Mouse (Mus musculus) embryonic facial prominence, embryonic 11.5 days (tissue): Measurements from ENCODE around the gene Ube2q1. TPM values are rescaled to one million over a fixed set of nuclear protein-coding genes. Genes with fewer than 3 reads are reported as not detected.
A peak's percentile ranks its signal among the peaks of the same experiment; 100 is the strongest.

ENCODE experiments used
- ATAC-seq: fragments of 200-750 bp; cut with Nextera tagmentation; replicated peaks from 2 replicates; pipeline ENCODE4 v1.8.0; 2017; ENCODE audit warnings: low read depth; ENCODE audit not compliant: insufficient number of reproducible peaks, low FRiP score, low TSS enrichment
- DNase-seq: peaks from one replicate; pipeline ENCODE4 v3.0.0-alpha.2; 2015; ENCODE audit warnings: low spot score
- H3K27ac ChIP-seq: fragments of 300-500 bp; sonication (generic); replicated peaks from 2 replicates; pipeline ENCODE4 v1.5.1; 2014; ENCODE audit warnings: mild to moderate bottlenecking, low read depth, low read length, control low read depth
- H3K27me3 ChIP-seq: fragments of 300-500 bp; sonication (generic); 2 replicates; pipeline ENCODE4 v1.6.1; 2014; ENCODE audit warnings: mild to moderate bottlenecking, low read length, moderate library complexity, mixed read lengths; ENCODE audit not compliant: control insufficient read depth, insufficient read depth
- H3K36me3 ChIP-seq: fragments of 300-500 bp; sonication (generic); replicated peaks from 2 replicates; pipeline ENCODE4 v1.6.1; 2014; ENCODE audit warnings: low read depth, mild to moderate bottlenecking, low read length, moderate library complexity, mixed read lengths; ENCODE audit not compliant: control insufficient read depth, insufficient read depth
- H3K4me1 ChIP-seq: fragments of 300-500 bp; sonication (generic); 2 replicates; pipeline ENCODE4 v1.6.1; 2014; ENCODE audit warnings: low read length, mixed read lengths; ENCODE audit not compliant: control insufficient read depth, insufficient read depth
- H3K4me2 ChIP-seq: fragments of 300-500 bp; sonication (generic); 2 replicates; pipeline ENCODE4 v1.6.1; 2014; ENCODE audit warnings: low read depth, mild to moderate bottlenecking, control low read depth, low read length, moderate library complexity
- H3K4me3 ChIP-seq: fragments of 300-500 bp; sonication (generic); 2 replicates; pipeline ENCODE4 v1.5.1; 2014; ENCODE audit warnings: low read depth, low read length, control low read depth
- H3K9ac ChIP-seq: fragments of 300-500 bp; sonication (generic); replicated peaks from 2 replicates; pipeline ENCODE4 v1.6.1; 2014; ENCODE audit warnings: mild to moderate bottlenecking, control low read depth, low read length
- H3K9me3 ChIP-seq: fragments of 300-500 bp; sonication (generic); replicated peaks from 2 replicates; pipeline ENCODE4 v1.6.1; 2016; ENCODE audit warnings: mild to moderate bottlenecking, low read length, inconsistent platforms, mixed read lengths; ENCODE audit not compliant: control insufficient read depth
- WGBS: fragments of 180-500 bp; shearing (Covaris S2); extraction: QIAGEN DNeasy Blood & Tissue Kit; methylation state at CpG from one replicate; pipeline ENCODE4 v1.1.7; 2014; 5-methylcytosine and 5-hydroxymethylcytosine counted together
- polyA plus RNA-seq: library from polyadenylated mRNA; unstranded; fragments of >200 nt; fragmentation: Nextera tagmentation; extraction: Ambion mirVana; gene quantifications from 2 replicates; pipeline ENCODE4 v1.2.1, GENCODE M21; 2014

Ube2q1 gene
- polyA plus RNA-seq, 1 experiment from 2014 or later = 24.0 TPM

DNA sequence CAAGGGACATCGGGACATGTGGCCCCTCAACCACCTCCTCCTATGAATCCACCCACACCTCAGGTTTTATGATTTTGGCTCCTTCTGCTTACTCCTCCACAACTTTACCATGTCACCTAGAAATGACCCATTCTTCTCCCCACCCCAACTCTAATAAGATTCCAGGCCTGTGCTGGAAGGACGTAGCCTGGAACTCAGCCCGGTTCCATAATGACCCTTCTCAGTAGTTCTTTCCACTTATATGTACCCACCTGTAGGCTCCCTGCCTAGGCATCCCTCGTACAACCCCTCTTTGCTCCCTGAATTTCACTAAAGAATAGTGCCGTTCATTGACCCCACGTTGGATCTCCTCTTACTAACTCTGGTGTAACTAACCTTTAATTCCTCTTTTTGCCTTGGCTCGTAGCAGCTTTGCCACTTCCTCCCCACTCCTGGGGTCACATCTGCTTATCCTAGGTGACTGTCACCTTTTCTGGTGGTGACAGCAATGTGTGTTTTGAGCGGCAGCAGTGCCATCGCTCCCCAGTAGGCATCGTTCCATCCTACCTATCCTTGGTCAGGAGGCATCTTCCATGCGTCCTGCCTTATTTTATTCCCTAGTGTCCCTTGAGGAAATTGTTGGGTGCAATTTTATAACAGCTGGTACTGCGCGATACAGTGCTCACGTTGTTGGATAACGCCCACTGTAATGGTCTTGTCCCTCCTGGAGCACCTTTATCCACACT is 982 bp downstream of the Ube2q1 start:
- Histone ChIP-seq H3K27me3 (no peaks in the 10 kb centered on the region), H3K36me3 (peaks cover 6% of the 10 kb centered on the region), H3K4me2 (peak overlapping the region; percentile 89), H3K9me3 (no peaks in the 10 kb centered on the region), H3K4me1 (peaks cover 3% of the 10 kb centered on the region; the same call in 1 of the 2 replicates), H3K4me3 (peak overlapping the region; percentile 99), H3K9ac (peak overlapping the region; percentile 99), H3K27ac (peak overlapping the region; percentile 93; the same call in 1 of the 2 replicates)
- 51% methylated on average over 15 of the region's 15 CpGs for WGBS
- ATAC-seq (no peak), DNase-seq (no peak)

DNA sequence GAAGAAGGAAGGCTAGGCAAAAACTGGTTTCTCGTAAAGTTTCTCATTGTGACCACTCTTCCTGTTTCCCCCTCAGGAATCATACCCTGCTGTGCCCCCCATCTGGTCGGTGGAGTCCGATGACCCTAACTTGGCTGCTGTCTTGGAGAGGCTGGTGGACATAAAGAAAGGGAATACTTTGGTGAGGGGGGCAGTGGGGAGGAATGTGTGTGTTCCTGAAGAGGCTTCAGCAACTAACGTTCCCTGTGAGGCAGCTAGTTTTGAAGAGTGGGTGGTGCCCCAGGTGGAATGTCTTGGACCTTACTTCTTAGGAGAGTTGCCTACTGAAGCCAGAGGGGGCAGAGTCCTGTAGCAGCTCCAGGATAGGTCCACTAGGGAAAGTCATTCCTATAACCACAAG is 2.6 kb downstream of the Ube2q1 start:
- no peak for ATAC-seq

DNA sequence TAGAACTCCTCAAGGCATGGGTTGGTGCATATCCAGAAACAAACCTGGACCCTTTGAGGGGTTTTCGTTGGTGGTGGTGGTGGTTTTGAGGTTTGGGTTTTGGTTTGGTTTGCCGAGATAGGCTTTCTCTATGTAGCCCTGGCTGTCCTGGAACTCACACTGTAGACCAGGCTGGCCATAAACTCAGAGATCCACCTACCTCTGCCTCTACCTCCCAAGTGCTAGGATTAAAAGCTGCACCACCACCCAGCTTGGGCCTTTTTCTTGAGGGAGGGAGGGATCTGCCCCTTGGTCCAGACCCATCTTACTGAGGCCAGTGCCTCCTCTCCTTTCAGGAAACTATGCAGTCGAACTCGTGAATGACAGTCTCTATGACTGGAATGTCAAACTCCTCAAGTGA is 6.7 kb downstream of the Ube2q1 start:
- Histone ChIP-seq H3K27ac (no peak overlapping the region), H3K9me3 (no peaks in the 10 kb centered on the region), H3K27me3 (no peaks in the 10 kb centered on the region), H3K4me3 (no peak overlapping the region), H3K4me2 (no peak overlapping the region), H3K36me3 (peaks cover 28% of the 10 kb centered on the region), H3K9ac (no peak overlapping the region), H3K4me1 (no peaks in the 10 kb centered on the region)
- WGBS = 86% methylated on average over 4 of the region's 4 CpGs
- ATAC-seq (no peak), DNase-seq (no peak)

More for the DNA sequence above, 2.6 kb downstream of the Ube2q1 start:
- H3K36me3 ChIP-seq = peaks cover 15% of the 10 kb centered on the region
- no peak overlapping the region for H3K4me3 ChIP-seq
- no peaks in the 10 kb centered on the region for H3K9me3 ChIP-seq
- no peak overlapping the region for H3K9ac ChIP-seq
- WGBS = 84% methylated on average over 4 of the region's 4 CpGs
- peaks cover 3% of the 10 kb centered on the region; the same call in 1 of the 2 replicates for H3K4me1 ChIP-seq
- H3K27me3 ChIP-seq = no peaks in the 10 kb centered on the region
- H3K27ac ChIP-seq = no peak overlapping the region
- no peak overlapping the region for H3K4me2 ChIP-seq
- no peak for DNase-seq

DNA sequence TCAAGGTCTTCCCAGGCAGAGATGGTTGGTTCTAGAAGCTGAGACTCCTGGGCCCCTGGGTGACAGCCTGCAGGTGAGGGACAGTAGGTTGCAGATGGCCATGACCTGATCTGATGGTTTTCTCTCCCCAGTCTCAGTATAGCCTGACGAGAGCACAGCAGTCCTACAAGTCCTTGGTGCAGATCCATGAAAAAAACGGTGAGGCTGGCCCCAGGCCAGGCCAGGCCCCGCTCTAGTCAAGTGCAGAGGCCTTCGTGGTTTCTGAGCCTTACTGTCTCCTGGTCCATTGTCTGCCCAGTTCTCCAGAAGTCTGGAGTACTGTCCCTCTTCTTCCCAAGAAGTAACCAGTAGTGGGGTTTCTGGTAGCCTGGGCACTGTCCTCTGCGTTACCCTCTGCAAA is 8.2 kb downstream of the Ube2q1 start:
- H3K27ac ChIP-seq = no peak overlapping the region
- H3K9me3 ChIP-seq = no peaks in the 10 kb centered on the region
- DNase-seq (no peak), ATAC-seq (no peak)
- no peak overlapping the region for H3K4me2 ChIP-seq
- 93% methylated on average over 5 of the region's 5 CpGs for WGBS
- H3K4me3 ChIP-seq = no peak overlapping the region
- H3K36me3 ChIP-seq = peaks cover 24% of the 10 kb centered on the region
- no peak overlapping the region for H3K9ac ChIP-seq
- no peaks in the 10 kb centered on the region for H3K4me1 ChIP-seq
- H3K27me3 ChIP-seq = no peaks in the 10 kb centered on the region

DNA sequence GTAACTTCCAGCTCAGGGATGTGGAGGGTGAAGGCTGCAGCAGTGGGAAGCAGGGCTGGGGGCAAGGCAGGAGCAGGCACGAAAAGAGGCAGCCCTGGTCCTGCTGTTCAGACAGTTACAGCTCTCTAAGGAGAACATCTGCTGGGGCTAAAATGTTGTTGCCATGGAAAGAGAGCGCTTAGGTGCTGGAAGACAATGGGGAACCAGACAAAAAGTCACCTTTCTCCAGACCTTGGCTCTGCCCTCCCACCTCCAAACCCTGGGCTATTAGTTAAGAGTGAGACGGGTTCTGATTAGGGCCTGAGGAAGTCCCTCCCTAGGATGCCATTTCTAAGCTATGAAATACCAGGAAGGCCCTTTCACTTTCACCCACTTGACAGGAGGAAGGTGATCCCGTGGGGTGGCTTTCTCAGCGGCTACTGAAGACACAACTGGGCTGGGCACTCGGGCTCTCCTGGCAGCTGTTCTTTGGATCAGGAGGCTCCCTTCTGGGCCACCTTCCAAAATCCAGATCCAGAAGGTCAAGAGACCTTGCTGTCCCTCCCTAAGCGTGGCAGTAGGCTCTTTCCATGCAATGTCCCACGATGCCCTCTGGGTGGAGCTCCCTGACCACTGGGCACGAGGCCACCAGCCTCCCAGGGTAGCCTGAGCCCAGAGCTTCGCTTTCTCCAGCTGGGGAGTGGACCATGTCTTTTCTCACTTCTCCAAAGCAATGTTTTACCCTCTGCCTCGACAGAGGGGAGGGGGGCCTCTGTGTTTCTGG is 11.8 kb downstream of the Ube2q1 start:
- Histone ChIP-seq H3K27ac (no peak overlapping the region), H3K9me3 (no peaks in the 10 kb centered on the region), H3K27me3 (no peaks in the 10 kb centered on the region), H3K4me2 (no peak overlapping the region), H3K9ac (no peak overlapping the region), H3K36me3 (peaks cover 17% of the 10 kb centered on the region), H3K4me3 (no peak overlapping the region), H3K4me1 (no peaks in the 10 kb centered on the region)
- DNase-seq = peak; percentile 66
- WGBS = 29% methylated on average over 11 of the region's 11 CpGs
- ATAC-seq = 0 out of 2 replicates have a peak, but pooled peaks have one; percentile 5

DNA sequence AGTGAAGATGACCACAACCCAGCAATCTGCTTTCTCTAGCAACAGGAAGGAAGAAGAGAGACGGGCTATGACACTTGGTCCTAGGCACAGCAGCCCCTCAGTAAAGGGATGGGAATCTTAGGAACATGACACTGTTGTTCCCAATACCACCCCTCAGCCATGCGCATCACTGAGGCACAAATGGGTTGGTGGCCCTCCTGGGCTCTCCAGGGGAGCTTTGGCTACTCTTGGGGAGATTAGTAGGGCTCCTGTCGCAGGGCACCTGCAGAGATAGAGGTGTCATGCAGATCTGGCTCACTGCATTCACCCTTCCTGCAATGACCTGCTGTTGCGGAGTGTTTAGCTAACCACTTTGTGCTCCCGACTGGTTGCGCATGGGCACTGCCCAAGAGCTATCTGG is 12.9 kb downstream of the Ube2q1 start:
- Histone ChIP-seq H3K4me3 (no peak overlapping the region), H3K4me1 (no peaks in the 10 kb centered on the region), H3K27ac (no peak overlapping the region), H3K27me3 (no peaks in the 10 kb centered on the region), H3K36me3 (peaks cover 11% of the 10 kb centered on the region), H3K9ac (no peak overlapping the region), H3K9me3 (no peaks in the 10 kb centered on the region), H3K4me2 (no peak overlapping the region)
- WGBS = 82% methylated on average over 6 of the region's 6 CpGs
- no peak for ATAC-seq
- no peak for DNase-seq

DNA sequence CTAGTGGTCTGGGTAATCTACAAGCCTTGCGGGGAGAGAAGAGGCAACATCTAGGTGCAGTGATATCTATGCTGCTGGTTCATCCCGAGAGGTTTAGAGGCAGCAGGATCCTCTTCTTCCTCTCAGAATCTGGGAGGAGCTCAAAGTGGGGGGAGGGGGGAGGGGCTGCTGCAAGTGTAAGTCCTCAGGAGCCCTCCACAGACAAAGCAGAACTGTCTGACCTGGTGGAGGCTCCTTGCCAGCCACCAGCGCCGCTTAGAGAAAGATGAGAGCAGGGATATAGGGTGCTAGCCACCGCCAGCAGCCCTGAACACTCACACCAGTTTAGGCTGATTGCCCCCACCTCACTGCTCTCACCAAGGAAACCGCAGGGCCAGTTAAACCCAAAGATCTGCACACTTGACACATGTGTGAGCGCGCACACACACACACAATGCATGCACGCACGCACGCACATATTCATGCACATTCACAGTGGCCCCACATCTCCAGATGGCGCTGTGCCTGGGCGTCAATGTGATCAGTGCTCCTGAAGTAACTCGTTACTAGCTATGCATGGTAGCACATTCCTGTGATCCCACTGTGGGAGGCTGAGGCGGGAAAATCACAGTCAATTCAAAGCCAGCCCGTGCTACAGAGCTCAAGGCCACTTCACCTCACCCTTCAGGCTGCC is 15.4 kb downstream of the Ube2q1 start:
- H3K4me1 ChIP-seq = no peaks in the 10 kb centered on the region
- ATAC-seq (no peak), DNase-seq (no peak)
- no peak overlapping the region for H3K4me3 ChIP-seq
- no peaks in the 10 kb centered on the region for H3K9me3 ChIP-seq
- no peak overlapping the region for H3K9ac ChIP-seq
- 78% methylated on average over 16 of the region's 16 CpGs for WGBS
- H3K27me3 ChIP-seq = no peaks in the 10 kb centered on the region
- no peak overlapping the region for H3K27ac ChIP-seq
- H3K36me3 ChIP-seq = no peaks in the 10 kb centered on the region
- H3K4me2 ChIP-seq = no peak overlapping the region

DNA sequence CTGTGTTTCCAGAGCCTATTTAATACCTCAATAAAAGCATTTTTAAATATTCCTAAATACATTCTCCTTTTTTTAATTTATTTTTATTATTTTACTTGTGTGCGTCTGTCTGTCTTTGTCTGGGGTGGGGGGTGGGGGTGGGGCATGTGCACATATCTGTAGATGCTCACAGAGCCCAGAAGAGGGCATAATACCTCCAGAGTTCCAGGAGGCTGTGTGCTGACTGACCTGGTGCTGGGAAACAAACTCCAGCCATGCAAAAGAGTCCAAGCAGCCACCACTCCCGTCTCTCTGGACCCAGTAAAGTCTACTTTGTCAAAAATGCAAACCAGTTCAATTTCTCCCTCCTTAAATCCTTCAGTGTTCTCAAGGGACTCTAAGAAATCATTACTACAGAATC is 21.2 kb downstream of the Ube2q1 start:
- Histone ChIP-seq H3K9ac (no peak overlapping the region), H3K27me3 (no peaks in the 10 kb centered on the region), H3K4me1 (no peaks in the 10 kb centered on the region), H3K4me3 (no peak overlapping the region), H3K4me2 (no peak overlapping the region), H3K9me3 (no peaks in the 10 kb centered on the region), H3K27ac (no peak overlapping the region), H3K36me3 (no peaks in the 10 kb centered on the region)
- no peak for ATAC-seq
- DNase-seq = no peak
- WGBS = 72% methylated on average over 2 of the region's 2 CpGs
